Mouse (Mus musculus) retina, adult 2 months (tissue): Measurements from ENCODE around the gene Uggt2.
A peak's percentile ranks its signal among the peaks of the same experiment; 100 is the strongest.
"Not testable (repeated sequence)": the region's sequence is repeated elsewhere in the genome, so short reads cannot be mapped to it uniquely, and the experiment has no call there.

Source experiments
- DNase-seq: peaks from one replicate; pipeline ENCODE4 v3.0.0-alpha.2; 2012; ENCODE audit warnings: low read depth, low spot score

Uggt2 gene

GRCm38 (mm10) chr14:119037076-119037683 lies 62.0 kb downstream of the Uggt2 start:
- DNase-seq: no peak

GRCm38 (mm10) chr14:119027675-119028253 lies 71.5 kb downstream of the Uggt2 start:
- no peak for DNase-seq

GRCm38 (mm10) chr14:119027130-119027529 lies 72.1 kb downstream of the Uggt2 start:
- peak; percentile 38 for DNase-seq

- no peak for DNase-seq
Measured at GRCm38 (mm10) chr14:119025889-119026288, 73.3 kb downstream of the Uggt2 start.

- DNase-seq: no peak
Measured at GRCm38 (mm10) chr14:119013549-119013948, 85.7 kb downstream of the Uggt2 start.

- peak; percentile 54 for DNase-seq
Measured at GRCm38 (mm10) chr14:119012607-119013431, 86.4 kb downstream of the Uggt2 start.

- DNase-seq: no peak
Measured at GRCm38 (mm10) chr14:119009531-119009930, 89.7 kb downstream of the Uggt2 start.

GRCm38 (mm10) chr14:119008031-119008590 lies 91.1 kb downstream of the Uggt2 start:
- no peak for DNase-seq

GRCm38 (mm10) chr14:119007103-119007951 lies 91.9 kb downstream of the Uggt2 start:
- peak; percentile 99 for DNase-seq

GRCm38 (mm10) chr14:119006441-119007102 lies 92.7 kb downstream of the Uggt2 start:
- DNase-seq: no peak

- no peak for DNase-seq
Measured at GRCm38 (mm10) chr14:119005834-119006233, 93.4 kb downstream of the Uggt2 start.

- no peak for DNase-seq
Measured at GRCm38 (mm10) chr14:119003320-119003719, 95.9 kb downstream of the Uggt2 start.

- no peak for DNase-seq
Measured at GRCm38 (mm10) chr14:118995226-118995925, 103.9 kb downstream of the Uggt2 start.

- no peak for DNase-seq
Measured at GRCm38 (mm10) chr14:118987523-118988496, 111.4 kb downstream of the Uggt2 start.

- DNase-seq: peak; percentile 60
Measured at GRCm38 (mm10) chr14:118986653-118987522, 112.3 kb downstream of the Uggt2 start.

- no peak for DNase-seq
Measured at GRCm38 (mm10) chr14:118984161-118984560, 115.1 kb downstream of the Uggt2 start.

GRCm38 (mm10) chr14:118983396-118983795 lies 115.8 kb downstream of the Uggt2 start:
- DNase-seq: no peak

- not testable (repeated sequence) for DNase-seq
Measured at GRCm38 (mm10) chr14:118982429-118983045, 116.7 kb downstream of the Uggt2 start.
